Mouse (Mus musculus): ENCODE measurements around the gene Dhx37. TPM values are rescaled to one million over a fixed set of nuclear protein-coding genes. Genes with fewer than 3 reads are reported as not detected.

Gene Dhx37
- total RNA-seq, 1 experiment from 2014 or later, result 4.7 TPM

DNA sequence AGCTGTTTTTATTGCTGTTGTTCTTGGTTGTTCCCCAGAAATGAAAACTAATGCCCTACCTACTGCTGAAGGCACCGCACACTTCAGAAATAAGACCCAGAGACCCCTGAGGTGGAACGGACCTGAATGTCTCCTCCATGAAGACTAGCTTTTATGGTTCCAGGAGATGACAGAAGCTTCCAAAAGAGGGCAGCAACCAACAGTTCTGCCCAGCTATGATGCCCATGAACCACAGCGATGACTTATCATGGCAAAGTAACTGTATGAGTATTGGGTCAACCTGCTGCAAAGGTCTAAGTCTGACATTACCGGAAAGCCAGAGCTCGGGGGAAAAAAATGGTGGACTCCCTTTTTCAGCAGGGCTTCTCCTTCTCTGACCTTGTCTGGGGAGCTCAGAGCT lies 55.0 kb downstream of the Dhx37 start:
- no peak for ATAC-seq (replicated peaks; ENCODE audit: insufficient number of reproducible peaks, low FRiP score, low TSS enrichment, poor library complexity, severe bottlenecking)

DNA sequence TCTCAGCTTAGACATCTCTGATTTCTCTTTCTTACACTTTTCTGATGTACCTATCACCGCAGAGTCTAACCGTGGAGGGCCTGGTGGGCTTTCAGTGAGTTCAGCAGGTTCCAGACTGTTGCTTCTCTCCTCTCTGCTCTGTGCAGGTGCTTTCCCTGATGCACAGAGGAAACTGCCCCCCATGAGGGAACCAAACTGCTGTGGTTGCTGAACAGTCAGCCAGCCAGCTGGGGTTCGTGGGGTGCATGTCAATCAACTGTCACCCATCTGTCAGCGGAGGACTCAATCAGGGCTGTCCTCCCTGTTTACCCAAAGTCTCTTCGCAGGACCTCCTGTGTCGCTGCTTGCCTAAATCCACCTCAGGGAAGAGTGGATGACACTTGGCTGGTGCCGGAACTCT lies 56.7 kb downstream of the Dhx37 start:
- no peak; the same call in 1 of the 2 replicates for ATAC-seq (replicated peaks; ENCODE audit: insufficient number of reproducible peaks, low FRiP score, low TSS enrichment, poor library complexity, severe bottlenecking)

DNA sequence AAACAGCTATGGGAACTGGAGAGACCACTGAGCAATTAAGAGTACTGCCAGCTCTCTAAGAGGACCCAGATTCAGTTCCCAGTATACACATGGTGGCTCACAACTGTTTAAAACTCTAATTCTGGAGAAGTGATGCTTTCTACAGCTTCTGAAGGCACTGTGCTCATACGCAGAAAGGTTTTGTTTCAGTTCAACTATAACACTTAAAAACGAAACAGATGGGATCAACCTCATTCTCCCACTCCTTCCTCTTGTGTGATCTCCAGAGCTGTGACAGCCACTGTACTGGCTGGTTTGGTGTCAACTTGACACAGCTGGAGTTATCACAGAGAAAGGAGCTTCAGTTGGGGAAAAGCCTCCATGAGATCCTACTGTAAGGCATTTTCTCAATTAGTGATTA lies 58.0 kb downstream of the Dhx37 start:
- no peak for ATAC-seq (replicated peaks; ENCODE audit: insufficient number of reproducible peaks, low FRiP score, low TSS enrichment, poor library complexity, severe bottlenecking)

DNA sequence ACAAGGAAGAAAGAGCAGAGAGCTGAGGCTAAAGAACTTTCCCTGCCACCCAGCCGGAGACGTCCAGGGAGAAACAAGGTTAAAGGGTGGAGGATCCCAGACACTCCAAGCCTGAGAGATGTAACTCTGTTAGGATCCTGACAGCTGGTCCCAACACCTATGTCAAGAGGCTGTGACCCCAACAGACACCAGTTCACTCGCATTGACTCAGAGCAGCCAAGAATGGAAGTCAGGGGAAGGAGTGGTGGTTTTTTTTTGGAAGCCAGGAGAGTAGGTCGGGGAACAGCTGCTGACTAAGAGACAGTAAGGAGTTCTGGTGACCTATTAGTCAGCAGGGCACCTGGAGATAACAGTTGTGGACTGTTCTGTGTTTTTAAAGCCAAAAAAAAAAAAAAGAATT lies 61.9 kb downstream of the Dhx37 start:
- ATAC-seq (replicated peaks; ENCODE audit: insufficient number of reproducible peaks, low FRiP score, low TSS enrichment, poor library complexity, severe bottlenecking), result no peak

DNA sequence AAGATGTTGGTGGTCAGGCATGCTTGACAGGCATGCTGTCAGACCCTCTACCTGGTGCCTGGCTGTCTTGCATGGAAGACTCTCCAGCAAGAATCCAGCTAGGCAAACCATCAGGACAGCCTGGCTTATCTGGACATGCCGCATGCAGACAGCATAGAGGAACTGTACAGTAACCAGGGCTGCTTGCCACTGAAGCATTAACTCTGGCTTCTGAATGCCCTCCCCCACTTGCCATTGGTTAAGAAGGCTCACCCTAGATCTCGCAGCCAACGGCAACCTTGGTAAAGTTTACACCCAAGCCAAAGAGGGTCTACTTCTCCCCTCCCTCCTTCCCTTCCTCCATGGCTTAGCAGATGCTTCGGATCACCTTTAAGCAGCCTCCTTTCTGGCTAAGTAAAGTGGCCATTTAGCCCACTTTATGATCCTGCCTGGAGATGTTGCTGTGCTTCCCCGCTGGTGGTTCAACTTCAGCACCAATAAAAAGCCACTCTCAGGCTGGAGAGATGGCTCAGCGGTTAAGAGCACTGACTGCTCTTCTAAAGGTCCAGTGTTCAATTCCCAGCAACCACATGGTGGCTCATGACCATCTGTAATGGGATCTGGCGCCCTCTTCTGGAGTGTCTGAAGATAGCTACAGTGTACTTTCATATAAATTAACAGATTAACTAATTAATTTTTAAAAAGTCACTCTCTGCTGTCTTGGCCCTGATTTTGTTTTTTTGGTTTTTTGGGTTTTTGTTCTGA lies 62.8 kb downstream of the Dhx37 start:
- no peak for ATAC-seq (replicated peaks; ENCODE audit: insufficient number of reproducible peaks, low FRiP score, low TSS enrichment, poor library complexity, severe bottlenecking)

DNA sequence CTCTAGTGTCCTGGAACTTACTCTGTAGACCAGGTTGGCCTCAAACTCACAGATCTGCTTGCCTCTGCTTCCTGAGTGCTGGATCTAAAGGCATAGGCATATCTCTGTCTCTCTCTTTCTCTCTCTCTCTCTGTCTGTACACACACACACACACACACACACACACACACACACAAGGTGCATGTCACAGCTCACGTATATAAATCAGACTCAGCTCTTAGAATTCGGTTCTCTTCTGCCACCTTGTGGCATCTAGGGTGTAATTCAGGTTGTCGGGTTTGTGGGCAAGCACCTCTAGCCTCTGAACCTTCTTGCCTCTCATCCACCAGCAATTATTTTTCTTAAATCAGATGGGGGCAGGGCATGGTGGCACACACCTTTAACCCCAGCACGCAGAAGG lies 65.4 kb downstream of the Dhx37 start:
- ATAC-seq (replicated peaks; ENCODE audit: insufficient number of reproducible peaks, low FRiP score, low TSS enrichment, poor library complexity, severe bottlenecking), result peak; percentile 82

DNA sequence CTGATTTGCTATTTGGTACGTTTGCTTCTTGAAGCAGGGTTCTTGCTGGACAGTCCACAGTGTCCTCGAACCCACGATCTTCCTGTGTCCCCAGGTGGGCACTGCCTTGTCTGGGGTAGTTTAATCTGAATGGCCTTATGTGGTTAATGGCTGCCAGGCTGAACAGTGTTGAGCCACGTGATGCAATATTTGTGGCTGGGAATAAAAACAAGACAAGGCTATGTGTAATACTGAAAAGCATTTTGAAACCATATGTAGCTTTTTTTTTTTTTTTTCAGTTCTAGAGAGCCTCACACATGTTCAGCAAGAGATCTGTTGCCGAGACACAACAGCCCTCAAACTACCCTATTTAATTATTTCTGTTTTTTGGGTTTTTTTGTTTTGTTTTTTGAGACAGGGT lies 65.8 kb downstream of the Dhx37 start:
- peak; percentile 55 for ATAC-seq (replicated peaks; ENCODE audit: insufficient number of reproducible peaks, low FRiP score, low TSS enrichment, poor library complexity, severe bottlenecking)

DNA sequence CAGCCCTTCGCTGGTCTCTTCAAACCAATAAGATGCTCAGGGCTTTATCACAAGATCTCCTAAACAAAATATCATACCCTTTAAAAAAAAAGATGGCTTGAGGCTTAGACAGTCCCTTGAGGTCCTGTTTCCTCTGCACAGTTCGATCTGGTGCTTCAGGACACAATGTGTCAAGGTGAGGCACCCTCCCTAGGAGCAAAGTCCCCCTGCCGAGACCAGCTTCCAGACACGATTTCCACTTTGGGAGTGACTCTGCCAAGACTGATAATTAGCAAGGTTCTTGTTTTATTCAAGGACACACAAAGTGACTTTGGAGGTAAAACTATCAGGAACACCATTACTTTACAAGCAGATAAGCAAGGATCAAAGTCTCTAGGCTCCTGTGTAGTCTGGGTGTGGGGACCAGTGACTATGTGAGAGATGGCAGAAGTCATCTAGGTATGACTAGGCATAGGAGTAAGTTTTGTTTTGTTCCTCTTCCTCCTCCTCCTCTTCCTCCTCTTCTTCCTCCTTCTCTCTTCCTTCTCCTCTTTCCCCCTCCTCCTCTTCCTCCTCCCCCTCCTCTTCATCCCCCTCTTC lies 69.0 kb downstream of the Dhx37 start:
- ATAC-seq (replicated peaks; ENCODE audit: insufficient number of reproducible peaks, low FRiP score, low TSS enrichment, poor library complexity, severe bottlenecking), result no peak

DNA sequence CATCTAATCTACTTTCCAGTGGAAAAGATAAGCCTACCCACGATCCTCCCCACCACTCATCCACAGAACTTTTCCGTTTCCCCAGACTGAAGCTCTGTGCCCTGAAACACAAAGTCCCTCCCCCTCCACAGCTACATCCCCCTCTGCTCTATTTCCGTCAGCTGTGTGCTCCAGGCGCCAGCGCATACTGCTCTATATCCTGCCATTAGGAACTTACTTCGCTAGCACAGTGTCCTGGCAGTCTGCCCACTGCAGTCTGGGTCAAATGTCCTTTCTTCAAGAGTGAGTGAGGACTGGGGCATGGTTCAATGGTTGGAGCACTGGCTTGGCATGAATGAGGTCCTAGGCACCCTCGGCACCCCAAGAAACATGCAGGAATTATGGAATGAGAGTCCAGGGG lies 70.0 kb downstream of the Dhx37 start:
- no peak for ATAC-seq (replicated peaks; ENCODE audit: insufficient number of reproducible peaks, low FRiP score, low TSS enrichment, poor library complexity, severe bottlenecking)

Other genes starting within 250 kb of the Dhx37 start
- 67.9 to 84.6 TPM (median 77.1 TPM) in 3 replicates for gene Scarb1, start 93.0 kb downstream of the Dhx37 start, total RNA-seq (2017)
- gene Gm10382, start 44.8 kb downstream of the Dhx37 start, total RNA-seq (2017), result 2.9 TPM in 1 of 3 replicates, not detected in the others
- 791 to 1,058 TPM (median 1,006 TPM) in 3 replicates for gene Ubc, start 43.9 kb downstream of the Dhx37 start, total RNA-seq (2017)
- 19.1 to 27.0 TPM (median 23.6 TPM) in 3 replicates for gene Bri3bp, start 7.4 kb upstream of the Dhx37 start, total RNA-seq (2017)
- gene Aacs, start 41.7 kb upstream of the Dhx37 start, total RNA-seq (2017), result 9.0 to 122 TPM (median 12.6 TPM) in 3 replicates
- 0.38 TPM in 1 of 3 replicates, not detected in the others for gene Tmem132b, start 97.7 kb upstream of the Dhx37 start, total RNA-seq (2017)